Mouse (Mus musculus) left cerebral cortex, postnatal 4 days (tissue): ENCODE data around the gene Igsf23. TPM values are rescaled to one million over a fixed set of nuclear protein-coding genes. Genes with fewer than 3 reads are reported as not detected.
"Not testable (repeated sequence)": the region's sequence is repeated elsewhere in the genome, so short reads cannot be mapped to it uniquely, and the experiment has no call there.

Experiments used
- DNase-seq: peaks from one replicate; pipeline ENCODE4 v3.0.0-alpha.2; 2022
- intact Hi-C: fragments of 180-260 bp; cut with DNase I; formaldehyde crosslinking; loops from one replicate; pipeline ENCODE4 v1.15.1; 2025
- total RNA-seq, 2 experiments: library from RNA; stranded (reverse); gene quantifications; 2 replicates each; pipeline ENCODE4 v1.2.3; 2021

Gene Igsf23
- not detected for total RNA-seq

DNA sequence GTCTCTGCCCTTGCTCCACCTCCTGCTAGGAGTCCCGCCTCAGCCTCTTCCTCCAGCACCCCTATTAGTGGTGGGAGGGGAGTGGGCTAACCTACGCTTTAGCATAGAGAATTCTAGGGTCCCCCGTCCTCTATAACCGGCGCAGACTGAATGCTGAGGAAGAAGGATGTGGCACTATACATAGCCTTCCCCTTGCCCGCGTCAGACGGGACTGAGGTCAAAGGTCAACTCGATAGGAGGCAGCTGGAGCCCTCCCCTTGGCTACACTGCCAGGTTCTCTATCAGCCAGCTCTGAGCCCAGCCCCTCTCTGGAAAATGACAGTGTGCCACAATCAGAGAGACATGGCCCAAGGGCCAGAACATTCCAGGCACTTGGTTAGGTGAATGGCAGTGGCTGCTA lies at the start of gene Igsf23:
Igsf23 (minus strand) TSS at position 168 of the 400 bp plus-strand sequence.
- intact Hi-C loops, result no loop called here
- no peak for DNase-seq

DNA sequence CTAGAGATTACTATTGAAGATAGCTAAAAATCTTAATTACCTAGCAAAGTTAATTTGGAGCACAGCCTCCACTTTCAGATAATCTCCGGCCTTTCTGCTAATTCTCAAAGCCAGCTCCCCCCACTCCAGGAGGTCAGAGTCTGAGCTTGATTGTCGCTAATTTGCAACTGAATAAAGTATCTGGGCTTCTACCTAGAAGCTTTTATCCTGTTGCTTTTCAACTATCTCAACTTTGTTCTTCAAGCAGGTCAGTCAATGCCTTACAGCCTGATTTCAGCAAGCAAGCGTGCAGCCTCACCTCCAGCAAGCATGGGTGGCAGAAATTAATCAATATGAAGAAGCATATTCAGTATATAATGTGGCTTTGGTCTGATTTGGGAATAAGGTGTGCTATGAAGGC lies 46.2 kb upstream of the Igsf23 start:
- intact Hi-C loops, DNase-seq: not testable (repeated sequence)

DNA sequence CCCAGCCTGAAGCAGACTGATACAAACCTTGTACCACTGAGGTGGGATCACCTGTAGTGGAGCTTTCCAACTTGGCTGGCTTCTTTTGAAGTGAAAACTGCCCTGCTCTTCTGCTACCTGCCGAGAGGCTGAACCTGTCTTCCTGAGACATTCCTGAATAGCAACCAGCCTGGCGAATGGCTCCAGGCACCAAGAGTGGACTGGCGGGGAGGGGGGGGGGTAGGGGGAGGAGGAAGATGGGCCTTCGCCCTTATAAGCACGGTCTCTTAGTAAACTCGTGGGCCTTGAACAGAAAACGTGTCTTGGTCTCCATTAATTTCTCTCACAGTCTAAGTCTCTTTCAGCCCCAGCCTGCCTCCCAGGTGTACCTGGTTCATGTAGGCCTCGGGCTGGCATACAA lies 40.6 kb upstream of the Igsf23 start, which contains the start of gene Nlrp9b:
Nlrp9b (plus strand) TSS at position 301 of the 400 bp plus-strand sequence.
- DNase-seq, intact Hi-C loops: not testable (repeated sequence)

DNA sequence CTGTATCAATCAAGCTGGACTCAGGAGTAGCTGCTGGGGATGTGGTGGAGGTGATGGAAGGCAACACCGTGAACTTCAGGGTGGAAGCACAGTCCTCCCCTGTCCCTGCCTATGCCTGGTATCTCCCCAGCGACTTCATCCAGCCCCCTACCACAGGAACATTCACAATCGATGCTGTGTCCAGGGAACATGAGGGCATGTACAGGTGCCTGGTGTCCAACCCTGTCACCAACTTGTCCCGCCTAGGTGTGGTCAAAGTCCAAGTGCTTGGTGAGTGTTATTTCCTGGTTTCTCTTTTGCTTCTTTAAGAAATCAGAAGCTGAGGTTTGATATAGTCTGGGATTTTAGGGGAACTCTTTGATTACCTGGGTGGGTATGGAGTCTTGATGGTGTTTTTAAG lies 21.0 kb upstream of the Igsf23 start:
- intact Hi-C loops, result no loop called here

DNA sequence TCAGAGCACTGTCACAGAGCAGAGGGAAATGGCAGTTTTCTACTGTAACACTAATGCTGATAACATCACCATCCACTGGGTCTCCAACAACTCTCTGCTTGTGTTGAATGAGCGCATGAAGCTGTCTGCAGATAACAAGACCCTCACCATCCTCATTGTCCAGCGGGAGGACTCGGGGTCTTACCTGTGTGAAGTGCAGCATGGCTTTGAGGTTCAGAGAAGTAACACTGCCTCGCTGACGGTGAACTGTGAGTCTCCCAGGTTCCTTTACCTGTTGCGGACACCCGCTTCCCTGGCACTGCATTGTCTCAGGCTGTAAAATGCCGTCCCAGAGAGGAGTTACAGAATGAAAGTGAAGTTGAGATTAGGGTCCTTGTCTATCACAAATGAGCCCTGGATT lies 19.6 kb upstream of the Igsf23 start:
- intact Hi-C loops, result no loop called here
- DNase-seq, result no peak

More for the DNA sequence above, 21.0 kb upstream of the Igsf23 start:
- no peak for DNase-seq

DNA sequence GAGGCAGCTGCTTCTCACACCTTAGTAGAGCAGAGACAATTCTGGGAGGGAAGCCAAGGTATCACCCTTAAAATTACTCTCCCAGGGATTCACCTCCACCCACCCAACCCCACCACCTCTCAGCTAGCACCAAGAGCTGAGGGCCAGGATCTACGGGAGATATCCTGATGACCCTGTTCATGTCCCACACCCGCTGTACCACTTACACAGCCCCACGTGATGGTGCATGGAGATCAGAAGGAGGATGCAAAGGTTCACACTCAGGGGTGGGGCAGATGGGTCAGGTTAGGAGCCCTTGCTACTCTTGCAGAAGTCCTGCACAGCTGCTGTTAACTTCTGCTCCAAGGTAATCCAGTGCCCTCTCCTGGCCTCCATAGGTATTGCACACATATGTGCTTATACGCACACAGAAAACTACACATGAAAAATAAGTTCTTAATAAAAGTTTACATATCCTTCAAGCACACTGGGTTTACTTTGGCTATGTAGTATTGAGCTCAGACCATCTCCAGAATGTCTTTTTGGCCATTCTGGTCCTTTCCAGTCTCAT lies 19.1 kb upstream of the Igsf23 start:
- no peak for DNase-seq
- intact Hi-C loops, result no loop called here

DNA sequence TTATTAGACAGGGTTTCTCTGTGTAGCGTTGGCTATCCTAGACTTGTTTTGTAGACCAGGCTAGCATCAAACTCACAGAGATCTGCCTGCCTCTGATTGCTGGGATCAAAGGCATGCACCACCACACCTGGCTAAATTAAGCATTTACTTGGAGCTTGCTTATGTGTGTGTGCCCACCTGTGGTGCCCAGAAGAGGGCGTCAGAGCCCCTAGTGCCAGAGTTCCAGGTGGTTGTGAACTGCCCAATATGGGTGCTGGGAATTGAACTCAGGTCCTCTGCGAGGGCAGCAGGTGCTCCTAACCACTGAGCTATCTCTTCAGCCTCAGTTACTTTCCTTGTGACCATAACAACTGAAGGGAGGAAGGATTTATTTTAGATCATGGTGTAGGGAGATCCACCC lies 18.6 kb upstream of the Igsf23 start:
- intact Hi-C loops, result no loop called here

DNA sequence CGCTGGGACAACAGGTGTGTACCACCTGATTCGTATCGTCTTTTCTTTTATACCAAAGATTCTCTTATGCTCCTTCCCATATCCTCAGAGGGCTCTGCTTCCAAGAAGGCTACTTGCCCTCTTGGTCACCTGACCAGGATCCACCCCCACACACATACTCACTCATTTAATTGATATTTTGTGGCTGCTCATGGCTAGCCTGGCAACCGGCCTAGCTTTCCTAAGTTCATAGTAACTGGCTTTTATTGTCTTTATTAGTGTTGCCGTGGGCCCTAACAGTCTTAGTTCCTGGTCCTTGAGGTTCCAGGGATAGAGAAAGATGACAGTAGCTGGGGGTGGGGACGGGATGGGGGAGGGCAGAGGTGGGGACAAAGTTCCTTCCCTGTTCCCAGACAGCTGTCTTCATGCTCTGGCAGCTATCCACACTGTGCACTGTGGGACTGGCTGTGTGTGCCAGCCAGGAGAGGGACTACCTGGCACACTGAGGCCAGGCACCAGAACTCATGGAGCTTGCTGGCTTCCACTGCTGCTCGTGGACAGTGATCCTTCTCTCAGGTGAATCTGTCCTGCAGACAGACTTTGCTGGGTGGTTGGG lies 14.5 kb upstream of the Igsf23 start, which contains the start of gene Ceacam20:
Ceacam20 (plus strand) TSS at position 428 of the 595 bp plus-strand sequence.
- intact Hi-C loops, result no loop called here
- no peak for DNase-seq

More for the DNA sequence above, 18.6 kb upstream of the Igsf23 start:
- no peak for DNase-seq

DNA sequence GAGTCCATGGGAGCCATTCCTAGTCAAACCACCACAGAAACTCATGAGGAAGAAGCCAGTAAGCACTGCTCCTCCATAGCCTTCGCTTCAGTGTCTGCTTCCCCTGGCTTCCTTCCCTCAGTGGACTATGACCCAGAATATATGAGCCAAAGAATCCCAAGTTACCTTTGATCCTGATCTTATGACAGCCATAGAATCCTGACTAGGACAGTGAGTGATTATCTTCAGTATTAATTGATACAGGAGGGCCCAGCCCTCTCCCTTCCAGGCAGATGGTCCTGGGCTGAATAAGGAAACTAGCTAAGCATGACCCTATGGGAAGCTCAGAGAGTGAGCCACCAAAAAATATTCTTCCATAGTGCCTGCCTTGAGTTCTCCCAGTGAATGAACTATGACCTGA lies 11.9 kb upstream of the Igsf23 start:
- intact Hi-C loops, result no loop called here
- no peak for DNase-seq

DNA sequence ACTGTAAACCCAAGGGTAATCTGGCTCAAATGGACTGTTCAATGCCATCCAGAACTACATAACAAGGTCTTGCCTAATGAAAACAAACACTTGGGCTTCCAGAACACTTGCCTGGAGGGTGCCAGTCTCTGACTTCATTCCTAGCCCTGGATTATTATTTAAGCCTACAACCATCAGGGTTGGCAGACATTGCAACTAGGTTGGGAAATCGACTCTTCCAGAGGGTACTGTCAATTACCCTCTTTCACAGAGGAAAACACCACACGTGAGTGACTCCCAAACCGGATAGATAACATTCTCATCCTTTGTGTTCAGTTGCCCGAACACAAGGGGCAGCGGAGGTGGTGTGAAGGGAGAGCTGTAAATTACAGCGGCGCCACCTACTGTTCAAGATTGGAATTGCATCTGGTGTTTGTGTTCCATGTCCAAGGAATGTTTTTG lies 5.8 kb upstream of the Igsf23 start:
- DNase-seq, result peak; percentile 82
- intact Hi-C loops, result loop anchor here (5.0 kb wide), 1 partner anchor 34 kb away; the partner anchor contains the start of gene Pvr

DNA sequence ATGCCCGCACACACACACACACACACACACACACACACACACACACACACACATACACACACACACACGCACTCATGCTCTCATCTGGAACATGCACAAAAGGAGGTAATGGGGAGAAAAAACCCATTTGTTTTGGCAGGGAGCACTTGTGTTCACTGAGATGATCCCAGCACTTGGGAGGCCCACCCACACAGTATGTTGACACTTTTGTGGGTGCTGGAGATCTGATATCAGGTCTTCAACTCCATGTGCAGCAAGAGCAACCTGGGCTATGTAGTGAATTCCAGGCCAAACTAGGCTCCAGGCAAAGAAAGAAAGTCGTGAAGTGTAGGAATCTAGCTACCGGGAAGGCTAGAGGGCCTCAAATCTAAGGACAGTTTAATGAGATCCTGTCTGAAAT lies 5.3 kb upstream of the Igsf23 start:
- no peak for DNase-seq
- intact Hi-C loops, result loop anchor here (5.0 kb wide), 1 partner anchor 34 kb away; the partner anchor contains the start of gene Pvr

DNA sequence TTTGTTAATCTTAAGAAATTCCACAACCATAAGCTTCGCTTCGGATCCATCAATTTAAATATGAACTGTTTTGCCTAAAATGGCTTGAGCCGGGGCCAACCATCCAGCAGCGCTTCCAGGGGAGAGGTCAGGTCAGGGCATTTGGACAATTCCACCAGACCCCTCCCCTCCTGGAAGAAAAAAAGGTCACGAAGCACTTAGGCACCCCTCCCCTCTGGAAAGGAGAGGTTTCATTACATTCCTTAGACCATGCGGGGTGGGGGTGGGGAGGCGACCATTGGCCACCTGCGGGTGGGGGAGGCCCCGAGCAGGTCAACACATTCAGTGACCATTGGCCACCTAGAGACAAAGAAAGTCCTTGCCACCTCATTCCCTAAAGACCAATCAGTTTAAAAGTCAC lies 2.5 kb upstream of the Igsf23 start:
- intact Hi-C loops, result no loop called here
- DNase-seq, result no peak

DNA sequence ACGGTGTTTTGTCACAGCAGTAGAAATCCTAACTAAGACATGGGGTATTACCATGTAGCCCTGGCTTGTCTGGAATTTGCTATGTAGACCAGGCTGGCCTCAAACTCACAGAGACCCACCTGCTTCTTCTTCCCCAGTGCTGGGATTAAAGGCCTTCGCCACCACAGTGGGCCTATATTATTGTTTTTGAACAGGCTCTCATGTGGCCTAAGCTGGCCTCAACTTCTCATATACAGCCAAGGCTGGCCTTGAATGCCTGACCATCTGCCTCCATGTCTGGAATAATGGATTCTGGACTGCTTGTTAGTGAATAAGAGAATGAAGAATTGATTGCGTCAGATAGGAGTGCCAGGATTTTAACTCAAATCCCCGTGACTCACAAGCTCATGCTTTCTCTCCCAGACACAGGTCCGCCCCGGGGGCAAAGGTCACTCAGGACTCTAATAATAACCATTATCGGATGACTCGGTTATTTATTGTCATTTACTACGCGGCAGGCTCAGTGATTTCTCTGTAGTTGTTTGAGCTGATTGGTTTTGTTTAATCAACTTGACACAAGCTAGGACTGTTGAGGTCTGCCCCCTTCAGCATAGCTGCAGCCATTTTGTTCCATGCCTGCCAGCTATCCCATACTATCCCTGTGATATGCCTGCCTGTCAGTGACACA lies 1.9 kb upstream of the Igsf23 start:
- intact Hi-C loops, result no loop called here
- DNase-seq, result no peak

DNA sequence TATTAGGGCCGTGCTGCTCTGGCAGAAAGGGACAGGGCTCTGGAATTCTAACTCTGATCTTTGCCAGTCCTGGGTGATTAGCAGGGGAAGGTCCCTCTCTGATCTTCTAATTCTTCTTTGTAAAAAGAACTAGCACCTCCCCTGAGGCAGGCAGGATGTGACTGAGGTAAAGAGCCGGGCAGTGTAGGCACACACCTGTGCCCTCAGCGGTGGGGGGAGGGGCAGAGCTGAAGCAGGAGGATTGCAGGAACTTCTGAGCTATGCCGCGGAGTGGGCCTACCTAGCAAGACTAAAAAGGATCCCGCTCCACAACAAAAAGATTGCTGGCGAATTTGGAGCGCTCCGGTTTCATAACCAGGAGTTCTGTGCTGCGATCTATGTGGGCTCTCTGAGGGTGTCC lies 560 bp downstream of the Igsf23 start:
- intact Hi-C loops, result no loop called here
- no peak for DNase-seq

DNA sequence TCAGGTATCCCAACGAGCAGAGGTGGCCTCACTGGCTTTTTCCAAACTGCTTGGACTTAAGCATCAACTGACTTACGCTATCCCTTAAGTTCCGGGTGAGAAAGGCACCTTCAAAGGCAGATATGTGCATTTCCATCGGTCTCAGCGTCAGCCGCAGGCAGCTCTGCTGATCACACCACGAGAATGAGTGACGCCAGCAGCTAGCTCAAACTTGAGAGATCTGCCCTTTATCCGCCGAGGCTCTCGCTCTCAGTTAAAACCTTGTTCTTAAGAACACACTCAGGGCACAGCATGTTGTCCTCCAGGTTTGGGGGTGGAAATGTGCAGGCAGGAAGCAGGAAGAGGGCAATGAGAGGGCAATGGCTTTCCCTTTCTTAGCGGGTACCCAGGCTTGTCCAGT lies 1.6 kb downstream of the Igsf23 start:
- no peak for DNase-seq
- intact Hi-C loops, result no loop called here

DNA sequence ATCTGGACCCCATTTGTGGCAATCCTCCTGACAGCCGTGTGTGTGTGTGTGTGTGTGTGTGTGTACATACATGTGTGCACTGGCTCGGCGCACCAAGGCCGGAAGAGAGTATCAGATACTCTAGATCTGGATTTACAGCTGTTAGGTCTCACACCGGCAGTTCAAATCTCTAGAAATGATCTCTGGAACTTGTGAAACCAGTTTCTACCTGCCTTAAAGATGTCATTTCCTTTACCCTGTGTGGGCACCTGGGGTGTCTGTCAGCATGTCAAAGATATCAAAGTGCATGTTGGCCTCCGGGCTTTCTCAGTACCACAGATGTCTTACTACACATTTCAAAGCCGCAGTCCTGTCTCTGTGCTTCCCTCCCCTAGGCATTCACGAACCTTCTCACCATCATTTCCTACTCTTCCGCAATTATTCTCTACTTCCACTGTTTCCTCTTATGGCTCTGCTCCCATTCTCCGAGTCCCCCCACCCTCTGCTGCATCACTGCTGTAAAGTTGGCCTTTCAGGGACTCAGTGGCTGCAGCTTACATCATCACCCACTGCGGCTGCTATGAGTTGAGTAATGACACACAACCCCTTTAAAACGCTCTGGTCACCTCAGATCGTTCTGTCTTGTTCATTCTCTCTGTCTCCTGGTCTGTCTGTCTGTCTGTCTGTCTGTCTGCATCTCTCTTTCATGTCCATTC lies 4.6 kb downstream of the Igsf23 start:
- intact Hi-C loops, result no loop called here

DNA sequence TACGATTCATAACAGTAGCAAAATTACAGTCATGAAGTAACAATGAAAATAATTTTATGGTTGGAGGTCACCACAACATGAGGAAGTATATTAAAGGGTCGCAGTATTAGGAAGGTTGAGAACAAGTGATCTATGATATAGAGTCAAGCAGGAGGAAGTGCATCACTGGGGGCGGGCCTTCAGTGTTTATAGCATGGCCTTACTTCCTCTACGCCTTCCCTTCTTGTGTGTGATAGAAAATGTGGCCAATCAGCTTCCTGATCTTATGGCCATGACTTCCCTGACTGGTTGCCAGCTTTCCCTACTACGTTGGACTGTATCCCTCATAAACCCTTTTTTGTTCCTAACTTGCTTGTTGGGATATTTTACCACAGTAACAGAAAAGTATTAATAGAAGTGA lies 5.4 kb downstream of the Igsf23 start:
- no peak for DNase-seq
- intact Hi-C loops, result no loop called here

More for the DNA sequence above, 4.6 kb downstream of the Igsf23 start:
- DNase-seq, result no peak

DNA sequence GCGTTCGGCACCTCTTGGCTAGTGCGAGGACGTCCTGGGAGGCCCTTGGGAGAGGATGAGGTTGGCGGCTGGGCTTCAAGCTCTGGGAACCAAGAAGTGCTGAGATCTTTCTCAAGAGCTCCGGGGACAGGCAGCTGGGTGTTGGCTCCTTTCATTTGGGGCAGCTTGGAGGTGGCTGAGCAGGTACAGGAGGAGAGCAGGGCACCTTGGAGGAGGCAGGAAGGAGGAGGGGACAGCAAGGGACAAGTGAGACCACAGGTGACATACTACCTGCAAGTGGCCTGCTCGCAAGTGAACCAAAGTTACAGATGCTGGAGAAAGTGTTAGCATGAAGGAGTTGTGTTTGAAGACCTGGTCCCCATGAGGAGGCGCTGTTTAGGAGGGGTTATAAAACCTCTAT lies 5.8 kb downstream of the Igsf23 start:
- DNase-seq, result no peak
- intact Hi-C loops, result no loop called here

DNA sequence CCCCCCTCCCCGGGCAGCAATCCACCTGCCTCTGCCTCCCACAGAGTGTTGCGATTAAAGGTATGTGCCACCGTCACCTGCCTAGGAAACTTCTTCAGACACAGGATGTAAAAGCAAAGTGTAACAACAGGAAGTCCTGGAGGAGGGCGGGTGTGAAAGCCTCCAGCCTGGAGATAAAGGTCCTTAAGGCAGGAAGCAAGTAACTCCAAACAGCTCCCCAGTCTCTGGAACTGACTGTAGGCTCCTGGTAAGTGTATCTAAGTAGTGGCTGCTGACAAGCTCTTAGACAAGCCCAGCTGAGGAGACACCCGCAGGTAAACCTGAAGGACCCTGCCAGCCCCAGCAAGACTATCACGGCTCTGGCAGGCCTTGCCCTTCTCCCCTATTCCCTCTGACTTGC lies 10.3 kb downstream of the Igsf23 start:
- no peak for DNase-seq
- intact Hi-C loops, result no loop called here

DNA sequence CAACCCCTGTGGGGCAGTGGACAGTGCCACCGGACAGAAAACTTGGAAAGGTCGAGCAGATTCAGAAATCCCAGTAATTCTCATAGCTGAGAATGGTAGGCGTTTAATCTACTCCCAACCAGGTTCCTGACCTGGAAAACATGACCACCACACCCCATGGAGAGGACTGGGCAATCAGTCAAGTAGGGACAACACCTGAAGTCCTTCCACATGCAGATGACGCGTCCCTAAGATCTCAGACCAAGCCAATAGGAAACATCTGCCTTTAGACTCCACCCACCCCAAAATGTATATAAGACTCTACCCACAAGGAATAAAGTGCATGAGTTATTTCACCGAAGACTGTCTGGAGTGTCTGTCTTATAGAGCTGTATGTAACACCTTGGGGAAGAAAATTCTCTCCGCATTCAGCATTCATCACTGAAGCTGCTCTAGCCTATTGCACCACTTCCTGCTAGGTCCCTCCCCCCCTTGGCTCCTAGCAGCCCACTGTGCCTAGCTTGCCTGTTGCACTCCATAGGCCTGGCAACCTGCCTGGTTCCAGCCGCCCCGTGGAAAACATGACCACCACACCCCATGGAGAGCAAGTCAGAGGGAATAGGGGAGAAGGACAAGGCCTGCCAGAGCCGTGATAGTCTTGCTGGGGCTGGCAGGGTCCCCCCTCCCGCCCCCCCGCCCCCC lies 10.9 kb downstream of the Igsf23 start:
- intact Hi-C loops, result no loop called here
- DNase-seq, result peak; percentile 74
